Mouse (Mus musculus): ENCODE measurements at regions not wholly inside any gene's neighbourhood (a gene's known extent, or its start where the extent isn't known, plus 50 kb on each side); places are given as distances from the start of the nearest gene placed in this dataset.

GRCm38 (mm10) chr14:104008538-104008937 is 164.3 kb upstream of the Ednrb start:
- DNase-seq (ENCODE audit: low spot score), result no peak

GRCm38 (mm10) chr14:104006426-104006825 is 162.2 kb upstream of the Ednrb start:
- no peak for DNase-seq (ENCODE audit: low spot score)

- no peak for DNase-seq (ENCODE audit: low spot score)
These were observed 160.9 kb upstream of the Ednrb start for GRCm38 (mm10) chr14:104005132-104005531.

- no peak for DNase-seq (ENCODE audit: low spot score)
These were observed 158.2 kb upstream of the Ednrb start for GRCm38 (mm10) chr14:104002421-104002820.

- DNase-seq (ENCODE audit: low spot score), result no peak
These were observed 146.2 kb upstream of the Ednrb start for GRCm38 (mm10) chr14:103990418-103990817.

- no peak for DNase-seq (ENCODE audit: low spot score)
These were observed 145.7 kb upstream of the Ednrb start for GRCm38 (mm10) chr14:103989949-103990348.

GRCm38 (mm10) chr14:103987266-103987665 is 143.1 kb upstream of the Ednrb start:
- no peak for DNase-seq (ENCODE audit: low spot score)

- DNase-seq (ENCODE audit: low spot score), result no peak
These were observed 140.1 kb upstream of the Ednrb start for GRCm38 (mm10) chr14:103984349-103984748.

- no peak for DNase-seq (ENCODE audit: low spot score)
These were observed 134.6 kb upstream of the Ednrb start for GRCm38 (mm10) chr14:103978808-103979207.

- no peak for DNase-seq (ENCODE audit: low spot score)
These were observed 133.6 kb upstream of the Ednrb start for GRCm38 (mm10) chr14:103977769-103978168.

GRCm38 (mm10) chr14:103973955-103974354 is 129.8 kb upstream of the Ednrb start:
- no peak for DNase-seq (ENCODE audit: low spot score)

- no peak for DNase-seq (ENCODE audit: low spot score)
These were observed 128.9 kb upstream of the Ednrb start for GRCm38 (mm10) chr14:103973111-103973510.

- DNase-seq (ENCODE audit: low spot score), result no peak
These were observed 125.1 kb upstream of the Ednrb start for GRCm38 (mm10) chr14:103969305-103969704.

GRCm38 (mm10) chr14:103966293-103966692 is 122.1 kb upstream of the Ednrb start:
- DNase-seq (ENCODE audit: low spot score), result no peak

- no peak for DNase-seq (ENCODE audit: low spot score)
These were observed 118.2 kb upstream of the Ednrb start for GRCm38 (mm10) chr14:103962303-103962881.

GRCm38 (mm10) chr14:103951899-103952298 is 107.7 kb upstream of the Ednrb start:
- no peak for DNase-seq (ENCODE audit: low spot score)

- DNase-seq (ENCODE audit: low spot score), result no peak
These were observed 105.7 kb upstream of the Ednrb start for GRCm38 (mm10) chr14:103949950-103950349.

- DNase-seq (ENCODE audit: low spot score), result no peak
These were observed 104.0 kb upstream of the Ednrb start for GRCm38 (mm10) chr14:103948026-103948777.

GRCm38 (mm10) chr14:103945753-103946152 is 101.6 kb upstream of the Ednrb start:
- no peak for DNase-seq (ENCODE audit: low spot score)

GRCm38 (mm10) chr14:103939867-103940266 is 95.7 kb upstream of the Ednrb start:
- DNase-seq (ENCODE audit: low spot score), result no peak

- no peak for DNase-seq (ENCODE audit: low spot score)
These were observed 94.7 kb upstream of the Ednrb start for GRCm38 (mm10) chr14:103938937-103939336.

GRCm38 (mm10) chr14:103938201-103938600 is 94.0 kb upstream of the Ednrb start:
- DNase-seq (ENCODE audit: low spot score), result no peak

- no peak for DNase-seq (ENCODE audit: low spot score)
These were observed 93.5 kb upstream of the Ednrb start for GRCm38 (mm10) chr14:103937700-103938099.

GRCm38 (mm10) chr14:103933813-103934212 is 89.6 kb upstream of the Ednrb start:
- DNase-seq (ENCODE audit: low spot score), result no peak
